Mouse (Mus musculus) small intestine, adult 2 months (tissue): ENCODE measurements at regions not wholly inside any gene's neighbourhood (a gene's known extent, or its start where the extent isn't known, plus 50 kb on each side); places are given as distances from the start of the nearest gene placed in this dataset.

Experiments used
- H3K27ac ChIP-seq: fragments of 200-500 bp; 2 replicates; pipeline ENCODE4 v1.5.1; 2012; ENCODE audit warnings: low read depth, low read length, control low read depth, inconsistent platforms; ENCODE audit not compliant: insufficient read depth
- H3K27me3 ChIP-seq: fragments of 200-500 bp; 2 replicates; pipeline ENCODE4 v1.6.1; 2012; ENCODE audit warnings: mild to moderate bottlenecking, moderate library complexity, low read length, inconsistent platforms; ENCODE audit not compliant: control insufficient read depth, insufficient read depth
- H3K36me3 ChIP-seq: fragments of 200-500 bp; 2 replicates; pipeline ENCODE4 v1.6.1; 2012; ENCODE audit warnings: mild to moderate bottlenecking, low read length, control low read depth, inconsistent platforms; ENCODE audit not compliant: control insufficient read depth, insufficient read depth
- H3K4me1 ChIP-seq: fragments of 200-500 bp; 2 replicates; pipeline ENCODE4 v1.6.1; 2012; ENCODE audit warnings: low read length, inconsistent platforms, mixed read lengths; ENCODE audit not compliant: control insufficient read depth, insufficient read depth, insufficient read length
- H3K4me3 ChIP-seq: fragments of 200-500 bp; 2 replicates; pipeline ENCODE4 v1.5.1; 2012; ENCODE audit warnings: low read depth, mild to moderate bottlenecking, control low read depth, inconsistent platforms, low read length, moderate library complexity
- CTCF ChIP-seq: fragments of 200-500 bp; IDR thresholded peaks from 2 replicates; pipeline ENCODE4 v1.5.1; 2012; ENCODE audit warnings: low read depth, mild to moderate bottlenecking, control low read depth, inconsistent platforms, low read length, moderate library complexity, mixed read lengths; ENCODE audit not compliant: insufficient replicate concordance, insufficient read length; ENCODE audit errors: extremely low read depth
- POLR2A ChIP-seq: fragments of 200-500 bp; IDR thresholded peaks from 2 replicates; pipeline ENCODE4 v1.6.1; 2012; ENCODE audit warnings: low read depth, mild to moderate bottlenecking, control low read depth, inconsistent platforms, low read length, moderate library complexity
- WGBS: fragments of 180-500 bp; shearing (Covaris S2); methylation state at CpG from one replicate; pipeline ENCODE4 v1.1.7; 2018; 5-methylcytosine and 5-hydroxymethylcytosine counted together

- H3K4me3 ChIP-seq: no peak overlapping the region
- no peaks in the 10 kb centered on the region for H3K36me3 ChIP-seq
- H3K4me1 ChIP-seq: peaks cover 7% of the 10 kb centered on the region
- H3K27ac ChIP-seq: no peak overlapping the region
- H3K27me3 ChIP-seq: no peaks in the 10 kb centered on the region
- TF ChIP-seq POLR2A (no peak), CTCF (no peak)
- WGBS: 79% methylated on average over 7 of the region's 7 CpGs
These were observed 207.7 kb upstream of the Serp2 start for GRCm38 (mm10) chr14:76764390-76764796.

- H3K36me3 ChIP-seq: no peaks in the 10 kb centered on the region
- no peak for TF ChIP-seq CTCF
- TF ChIP-seq POLR2A: no peak
- 0 out of 2 replicates have a peak overlapping the region, but pooled peaks have one; percentile 4 for H3K27ac ChIP-seq
- H3K27me3 ChIP-seq: no peaks in the 10 kb centered on the region
- H3K4me3 ChIP-seq: no peak overlapping the region
- WGBS: 82% methylated on average over 7 of the region's 7 CpGs
- peaks cover 8% of the 10 kb centered on the region for H3K4me1 ChIP-seq
These were observed 206.8 kb upstream of the Serp2 start for GRCm38 (mm10) chr14:76763539-76763938.

GRCm38 (mm10) chr14:76762777-76763176, 206.1 kb upstream of the Serp2 start:
- TF ChIP-seq CTCF: no peak
- no peaks in the 10 kb centered on the region for H3K27me3 ChIP-seq
- no peaks in the 10 kb centered on the region for H3K36me3 ChIP-seq
- WGBS: 74% methylated on average over 10 of the region's 10 CpGs
- H3K27ac ChIP-seq: no peak overlapping the region
- no peak overlapping the region for H3K4me3 ChIP-seq
- H3K4me1 ChIP-seq: peaks cover 10% of the 10 kb centered on the region

GRCm38 (mm10) chr14:76761691-76762090, 205.0 kb upstream of the Serp2 start:
- H3K4me3 ChIP-seq: no peak overlapping the region
- no peaks in the 10 kb centered on the region for H3K36me3 ChIP-seq
- no peak overlapping the region for H3K27ac ChIP-seq
- H3K4me1 ChIP-seq: peaks cover 10% of the 10 kb centered on the region
- no peaks in the 10 kb centered on the region for H3K27me3 ChIP-seq
- 98% methylated on average over 11 of the region's 11 CpGs for WGBS
- no peak for TF ChIP-seq CTCF
- TF ChIP-seq POLR2A: no peak

- Histone ChIP-seq H3K36me3 (no peaks in the 10 kb centered on the region), H3K27ac (no peak overlapping the region), H3K27me3 (no peaks in the 10 kb centered on the region), H3K4me1 (peaks cover 10% of the 10 kb centered on the region), H3K4me3 (no peak overlapping the region)
- TF ChIP-seq CTCF: no peak
- no peak for TF ChIP-seq POLR2A
- WGBS: 90% methylated on average over 4 of the region's 4 CpGs
These were observed 204.6 kb upstream of the Serp2 start for GRCm38 (mm10) chr14:76761274-76761673.

GRCm38 (mm10) chr14:76760509-76761023, 203.9 kb upstream of the Serp2 start:
- TF ChIP-seq CTCF (no peak), POLR2A (no peak)
- Histone ChIP-seq H3K36me3 (no peaks in the 10 kb centered on the region), H3K27ac (peak overlapping the region; percentile 62), H3K4me3 (peak overlapping the region; percentile 36; the same call in 1 of the 2 replicates), H3K27me3 (no peaks in the 10 kb centered on the region), H3K4me1 (peaks cover 10% of the 10 kb centered on the region)
- WGBS: 70% methylated on average over 13 of the region's 13 CpGs

GRCm38 (mm10) chr14:76759377-76759776, 202.7 kb upstream of the Serp2 start:
- TF ChIP-seq POLR2A (no peak), CTCF (no peak)
- no peaks in the 10 kb centered on the region for H3K36me3 ChIP-seq
- 95% methylated on average over 4 of the region's 4 CpGs for WGBS

More at GRCm38 (mm10) chr14:76759377-76759776, 202.7 kb upstream of the Serp2 start:
- Histone ChIP-seq H3K27me3 (no peaks in the 10 kb centered on the region), H3K4me3 (no peak overlapping the region), H3K4me1 (peaks cover 10% of the 10 kb centered on the region), H3K27ac (no peak overlapping the region)
